Mouse (Mus musculus): ENCODE measurements at regions not wholly inside any gene's neighbourhood (a gene's known extent, or its start where the extent isn't known, plus 50 kb on each side); places are given as distances from the start of the nearest gene placed in this dataset.
A peak's percentile ranks its signal among the peaks of the same experiment; 100 is the strongest.

- TF ChIP-seq CTCF (IDR thresholded peaks at IDR 0.05; ENCODE audit: low read depth, low read length) (peak; percentile 99), POLR2A (IDR thresholded peaks at IDR 0.05; ENCODE audit: insufficient read depth, low read length) (no peak), EP300 (IDR thresholded peaks at IDR 0.05; ENCODE audit: insufficient read depth, low read depth, low read length) (no peak)
Measured at GRCm38 (mm10) chr9:31542909-31543690, 78.8 kb upstream of the Tmem45b start.

Measured in ES-Bruce4 (cell line).